Mouse (Mus musculus): ENCODE data around the gene Ccs. TPM values are rescaled to one million over a fixed set of nuclear protein-coding genes. Genes with fewer than 3 reads are reported as not detected.
A peak's percentile ranks its signal among the peaks of the same experiment; 100 is the strongest.

The Ccs gene
- polyA plus RNA-seq, 1 experiment from 2014 or later = 44.9 TPM

- Histone ChIP-seq H3K27me3 (ENCODE audit: control insufficient read depth, insufficient read depth, low read length) (no peaks in the 10 kb centered on the region), H3K4me1 (ENCODE audit: control insufficient read depth, insufficient read depth, low read length) (no peaks in the 10 kb centered on the region), H3K9me3 (replicated peaks; ENCODE audit: control insufficient read depth, low read length) (no peaks in the 10 kb centered on the region), H3K9ac (replicated peaks; ENCODE audit: low read length) (peak within 1 kb of the TSS; percentile 92), H3K4me3 (ENCODE audit: low read depth, low read length) (peak within 1 kb of the TSS; percentile 76), H3K27ac (replicated peaks; ENCODE audit: low read depth, low read length) (peak within 1 kb of the TSS; percentile 68), H3K4me2 (ENCODE audit: low read depth, low read length) (peak within 1 kb of the TSS; percentile 77), H3K36me3 (replicated peaks; ENCODE audit: control insufficient read depth, insufficient read depth, low read depth, low read length) (no peaks in the 10 kb centered on the region)
- ATAC-seq (replicated peaks; ENCODE audit: insufficient number of reproducible peaks, low FRiP score, low TSS enrichment, low read depth) = peak; percentile 97
- WGBS = under 1% methylated on average over 83 of the region's 83 CpGs
- peak; percentile 99 for DNase-seq (ENCODE audit: low spot score)
These were observed 27.8 kb downstream of the Ccs start, which contains the start of the genes Gm21992 and Rbm14 for GRCm38 (mm10) chr19:4811063-4811908. TSS of gene Gm21992 (minus strand) at chr19:4811612. TSS of gene Rbm14 (minus strand) at chr19:4811634.

GRCm38 (mm10) chr19:4810746-4811062, 28.4 kb downstream of the Ccs start:
- Histone ChIP-seq H3K4me3 (ENCODE audit: low read depth, low read length) (peak overlapping the region; percentile 76), H3K27me3 (ENCODE audit: control insufficient read depth, insufficient read depth, low read length) (no peaks in the 10 kb centered on the region), H3K4me1 (ENCODE audit: control insufficient read depth, insufficient read depth, low read length) (no peaks in the 10 kb centered on the region), H3K9me3 (replicated peaks; ENCODE audit: control insufficient read depth, low read length) (no peaks in the 10 kb centered on the region), H3K9ac (replicated peaks; ENCODE audit: low read length) (peak overlapping the region; percentile 92), H3K4me2 (ENCODE audit: low read depth, low read length) (peak overlapping the region; percentile 77), H3K27ac (replicated peaks; ENCODE audit: low read depth, low read length) (no peak overlapping the region), H3K36me3 (replicated peaks; ENCODE audit: control insufficient read depth, insufficient read depth, low read depth, low read length) (no peaks in the 10 kb centered on the region)
- DNase-seq (ENCODE audit: low spot score) = no peak
- ATAC-seq (replicated peaks; ENCODE audit: insufficient number of reproducible peaks, low FRiP score, low TSS enrichment, low read depth) = no peak
- 0% methylated on average over 17 of the region's 17 CpGs for WGBS

GRCm38 (mm10) chr19:4810309-4810708, 28.8 kb downstream of the Ccs start:
- H3K4me1 ChIP-seq (ENCODE audit: control insufficient read depth, insufficient read depth, low read length) = no peaks in the 10 kb centered on the region
- H3K4me3 ChIP-seq (ENCODE audit: low read depth, low read length) = peak overlapping the region; percentile 76
- DNase-seq (ENCODE audit: low spot score) (no peak), ATAC-seq (replicated peaks; ENCODE audit: insufficient number of reproducible peaks, low FRiP score, low TSS enrichment, low read depth) (no peak)
- peak overlapping the region; percentile 92 for H3K9ac ChIP-seq (replicated peaks; ENCODE audit: low read length)
- no peaks in the 10 kb centered on the region for H3K27me3 ChIP-seq (ENCODE audit: control insufficient read depth, insufficient read depth, low read length)
- no peaks in the 10 kb centered on the region for H3K9me3 ChIP-seq (replicated peaks; ENCODE audit: control insufficient read depth, low read length)
- peak overlapping the region; percentile 77 for H3K4me2 ChIP-seq (ENCODE audit: low read depth, low read length)
- WGBS = under 1% methylated on average over 14 of the region's 14 CpGs
- H3K27ac ChIP-seq (replicated peaks; ENCODE audit: low read depth, low read length) = no peak overlapping the region
- no peaks in the 10 kb centered on the region for H3K36me3 ChIP-seq (replicated peaks; ENCODE audit: control insufficient read depth, insufficient read depth, low read depth, low read length)

GRCm38 (mm10) chr19:4803283-4803682, 35.8 kb downstream of the Ccs start:
- 77% methylated on average over 10 of the region's 10 CpGs for WGBS

GRCm38 (mm10) chr19:4802691-4803091, 36.4 kb downstream of the Ccs start:
- no peak overlapping the region for H3K4me2 ChIP-seq (ENCODE audit: low read depth, low read length)
- DNase-seq (ENCODE audit: low spot score) (no peak), ATAC-seq (replicated peaks; ENCODE audit: insufficient number of reproducible peaks, low FRiP score, low TSS enrichment, low read depth) (no peak)
- no peak overlapping the region for H3K4me3 ChIP-seq (ENCODE audit: low read depth, low read length)
- H3K4me1 ChIP-seq (ENCODE audit: control insufficient read depth, insufficient read depth, low read length) = no peaks in the 10 kb centered on the region; the same call in 1 of the 2 replicates
- H3K9ac ChIP-seq (replicated peaks; ENCODE audit: low read length) = no peak overlapping the region
- no peaks in the 10 kb centered on the region for H3K9me3 ChIP-seq (replicated peaks; ENCODE audit: control insufficient read depth, low read length)
- no peaks in the 10 kb centered on the region for H3K27me3 ChIP-seq (ENCODE audit: control insufficient read depth, insufficient read depth, low read length)
- no peak overlapping the region for H3K27ac ChIP-seq (replicated peaks; ENCODE audit: low read depth, low read length)
- H3K36me3 ChIP-seq (replicated peaks; ENCODE audit: control insufficient read depth, insufficient read depth, low read depth, low read length) = peaks cover 14% of the 10 kb centered on the region
- 97% methylated on average over 7 of the region's 7 CpGs for WGBS

More at GRCm38 (mm10) chr19:4803283-4803682, 35.8 kb downstream of the Ccs start:
- H3K9me3 ChIP-seq (replicated peaks; ENCODE audit: control insufficient read depth, low read length) = no peaks in the 10 kb centered on the region
- H3K27me3 ChIP-seq (ENCODE audit: control insufficient read depth, insufficient read depth, low read length) = no peaks in the 10 kb centered on the region
- no peaks in the 10 kb centered on the region; the same call in 1 of the 2 replicates for H3K4me1 ChIP-seq (ENCODE audit: control insufficient read depth, insufficient read depth, low read length)
- H3K4me3 ChIP-seq (ENCODE audit: low read depth, low read length) = no peak overlapping the region
- no peak overlapping the region for H3K9ac ChIP-seq (replicated peaks; ENCODE audit: low read length)
- H3K4me2 ChIP-seq (ENCODE audit: low read depth, low read length) = no peak overlapping the region
- no peak for ATAC-seq (replicated peaks; ENCODE audit: insufficient number of reproducible peaks, low FRiP score, low TSS enrichment, low read depth)
- H3K36me3 ChIP-seq (replicated peaks; ENCODE audit: control insufficient read depth, insufficient read depth, low read depth, low read length) = peaks cover 14% of the 10 kb centered on the region
- no peak overlapping the region for H3K27ac ChIP-seq (replicated peaks; ENCODE audit: low read depth, low read length)
- DNase-seq (ENCODE audit: low spot score) = no peak

- Histone ChIP-seq H3K27me3 (ENCODE audit: control insufficient read depth, insufficient read depth, low read length) (no peaks in the 10 kb centered on the region), H3K4me1 (ENCODE audit: control insufficient read depth, insufficient read depth, low read length) (no peaks in the 10 kb centered on the region), H3K36me3 (replicated peaks; ENCODE audit: control insufficient read depth, insufficient read depth, low read depth, low read length) (peaks cover 14% of the 10 kb centered on the region), H3K4me2 (ENCODE audit: low read depth, low read length) (no peak overlapping the region), H3K9ac (replicated peaks; ENCODE audit: low read length) (no peak overlapping the region), H3K9me3 (replicated peaks; ENCODE audit: control insufficient read depth, low read length) (no peaks in the 10 kb centered on the region), H3K4me3 (ENCODE audit: low read depth, low read length) (no peak overlapping the region), H3K27ac (replicated peaks; ENCODE audit: low read depth, low read length) (no peak overlapping the region)
- 91% methylated on average over 5 of the region's 5 CpGs for WGBS
- DNase-seq (ENCODE audit: low spot score) (no peak), ATAC-seq (replicated peaks; ENCODE audit: insufficient number of reproducible peaks, low FRiP score, low TSS enrichment, low read depth) (no peak)
These were observed 40.0 kb downstream of the Ccs start for GRCm38 (mm10) chr19:4799083-4799482.

GRCm38 (mm10) chr19:4797846-4798245, 41.3 kb downstream of the Ccs start:
- ATAC-seq (replicated peaks; ENCODE audit: insufficient number of reproducible peaks, low FRiP score, low TSS enrichment, low read depth) = no peak
- Histone ChIP-seq H3K4me1 (ENCODE audit: control insufficient read depth, insufficient read depth, low read length) (no peaks in the 10 kb centered on the region), H3K27me3 (ENCODE audit: control insufficient read depth, insufficient read depth, low read length) (no peaks in the 10 kb centered on the region), H3K9me3 (replicated peaks; ENCODE audit: control insufficient read depth, low read length) (no peaks in the 10 kb centered on the region), H3K4me2 (ENCODE audit: low read depth, low read length) (no peak overlapping the region), H3K9ac (replicated peaks; ENCODE audit: low read length) (no peak overlapping the region), H3K4me3 (ENCODE audit: low read depth, low read length) (no peak overlapping the region), H3K36me3 (replicated peaks; ENCODE audit: control insufficient read depth, insufficient read depth, low read depth, low read length) (peaks cover 11% of the 10 kb centered on the region), H3K27ac (replicated peaks; ENCODE audit: low read depth, low read length) (no peak overlapping the region)
- DNase-seq (ENCODE audit: low spot score) = no peak
- 96% methylated on average over 2 of the region's 2 CpGs for WGBS

GRCm38 (mm10) chr19:4795929-4796328, 43.2 kb downstream of the Ccs start:
- Histone ChIP-seq H3K9me3 (replicated peaks; ENCODE audit: control insufficient read depth, low read length) (no peaks in the 10 kb centered on the region), H3K4me2 (ENCODE audit: low read depth, low read length) (no peak overlapping the region), H3K4me3 (ENCODE audit: low read depth, low read length) (no peak overlapping the region), H3K36me3 (replicated peaks; ENCODE audit: control insufficient read depth, insufficient read depth, low read depth, low read length) (0 out of 2 replicates have a peak, but pooled peaks cover 3% of the 10 kb centered on the region), H3K27ac (replicated peaks; ENCODE audit: low read depth, low read length) (no peak overlapping the region), H3K27me3 (ENCODE audit: control insufficient read depth, insufficient read depth, low read length) (no peaks in the 10 kb centered on the region), H3K9ac (replicated peaks; ENCODE audit: low read length) (no peak overlapping the region), H3K4me1 (ENCODE audit: control insufficient read depth, insufficient read depth, low read length) (no peaks in the 10 kb centered on the region)
- ATAC-seq (replicated peaks; ENCODE audit: insufficient number of reproducible peaks, low FRiP score, low TSS enrichment, low read depth) = no peak
- no peak for DNase-seq (ENCODE audit: low spot score)
- WGBS = 80% methylated on average over 1 of the region's 1 CpGs

All from embryonic facial prominence, embryonic 11.5 days (tissue).